Mouse (Mus musculus) kidney, adult 2 months (tissue): ENCODE measurements around the gene Olfr1163. TPM values are rescaled to one million over a fixed set of nuclear protein-coding genes. Genes with fewer than 3 reads are reported as not detected.
"Not testable (repeated sequence)": the region's sequence is repeated elsewhere in the genome, so short reads cannot be mapped to it uniquely, and the experiment has no call there.

Experiments
- DNase-seq: peaks from one replicate; pipeline ENCODE4 v3.0.0; 2021
- H3K27ac ChIP-seq: fragments of 200-500 bp; 2 replicates; pipeline ENCODE4 v1.5.1; 2012; ENCODE audit warnings: low read depth, low read length, control low read depth, inconsistent platforms; ENCODE audit not compliant: insufficient read depth
- H3K27me3 ChIP-seq: fragments of 200-500 bp; replicated peaks from 2 replicates; pipeline ENCODE4 v1.6.1; 2012; ENCODE audit warnings: mild to moderate bottlenecking, moderate library complexity, low read length, inconsistent platforms; ENCODE audit not compliant: control insufficient read depth, insufficient read depth
- H3K36me3 ChIP-seq: fragments of 200-500 bp; 2 replicates; pipeline ENCODE4 v1.6.1; 2012; ENCODE audit warnings: mild to moderate bottlenecking, moderate library complexity, low read length, inconsistent platforms; ENCODE audit not compliant: control insufficient read depth, insufficient read depth
- H3K4me1 ChIP-seq: fragments of 200-500 bp; 2 replicates; pipeline ENCODE4 v1.6.1; 2011; ENCODE audit warnings: low read length; ENCODE audit not compliant: control insufficient read depth, insufficient read depth
- H3K4me3 ChIP-seq: fragments of 200-500 bp; 2 replicates; pipeline ENCODE4 v1.5.1; 2011; ENCODE audit warnings: mild to moderate bottlenecking, low read depth, low read length, control low read depth; ENCODE audit not compliant: insufficient read depth
- CTCF ChIP-seq: fragments of 200-500 bp; conservative IDR thresholded peaks from 2 replicates; pipeline ENCODE4 v1.5.1; 2011; ENCODE audit warnings: low read depth, mild to moderate bottlenecking, control low read depth, low read length, moderate library complexity, mixed read lengths; ENCODE audit not compliant: insufficient read depth, insufficient read length
- POLR2A ChIP-seq: fragments of 200-500 bp; IDR thresholded peaks from one replicate; pipeline ENCODE4 v1.6.1; 2011; ENCODE audit warnings: low read depth, low read length, control low read depth
- WGBS: fragments of 180-500 bp; shearing (Covaris S2); methylation state at CpG from one replicate; pipeline ENCODE4 v1.1.7; 2018; 5-methylcytosine and 5-hydroxymethylcytosine counted together
- polyA plus RNA-seq: library from polyadenylated mRNA; depleted of rRNA; stranded (reverse); fragments of >200 nt; gene quantifications from 2 replicates; pipeline ENCODE4 v1.2.3, GENCODE M21; 2012; rRNA removed

Gene Olfr1163
- polyA plus RNA-seq: not detected in 2 replicates

- no peak within 1 kb of the TSS for H3K27ac ChIP-seq
- H3K4me1 ChIP-seq: no peaks in the 10 kb centered on the region
- no peak within 1 kb of the TSS for H3K4me3 ChIP-seq
- TF ChIP-seq POLR2A (no peak), CTCF (no peak)
- DNase-seq: no peak
- no peaks in the 10 kb centered on the region for H3K36me3 ChIP-seq
- no peaks in the 10 kb centered on the region for H3K27me3 ChIP-seq
Measured at GRCm38 (mm10) chr2:88071730-88072129, at the start of gene Olfr1163. TSS of gene Olfr1163 (minus strand) at chr2:88071830.

- Histone ChIP-seq H3K27me3 (no peaks in the 10 kb centered on the region), H3K4me3 (no peak within 1 kb of the TSS), H3K36me3 (no peaks in the 10 kb centered on the region), H3K27ac (no peak within 1 kb of the TSS), H3K4me1 (no peaks in the 10 kb centered on the region)
- no peak for DNase-seq
- TF ChIP-seq POLR2A (no peak), CTCF (no peak)
- WGBS: 68% methylated on average over 4 of the region's 4 CpGs
Measured at GRCm38 (mm10) chr2:88093866-88094265, 22.2 kb upstream of the Olfr1163 start, which contains the start of gene Olfr1164. TSS of gene Olfr1164 (minus strand) at chr2:88093966.

GRCm38 (mm10) chr2:88063587-88063986, 8.0 kb downstream of the Olfr1163 start:
- no peaks in the 10 kb centered on the region for H3K36me3 ChIP-seq
- H3K27me3 ChIP-seq: no peaks in the 10 kb centered on the region
- no peak overlapping the region for H3K4me3 ChIP-seq
- H3K4me1 ChIP-seq: no peaks in the 10 kb centered on the region
- TF ChIP-seq POLR2A (no peak), CTCF (no peak)
- WGBS: 95% methylated on average over 2 of the region's 2 CpGs
- no peak for DNase-seq
- H3K27ac ChIP-seq: no peak overlapping the region

GRCm38 (mm10) chr2:88051029-88051428, 20.6 kb downstream of the Olfr1163 start, which contains the start of gene Olfr1162:
TSS of gene Olfr1162 (minus strand) at chr2:88051129.
- no peaks in the 10 kb centered on the region for H3K36me3 ChIP-seq
- H3K27me3 ChIP-seq: no peaks in the 10 kb centered on the region
- TF ChIP-seq CTCF (no peak), POLR2A (no peak)
- WGBS: 83% methylated on average over 1 of the region's 1 CpGs
- DNase-seq: no peak
- no peak within 1 kb of the TSS for H3K4me3 ChIP-seq
- H3K27ac ChIP-seq: no peak within 1 kb of the TSS
- H3K4me1 ChIP-seq: no peaks in the 10 kb centered on the region

GRCm38 (mm10) chr2:88037599-88037998, 34.0 kb downstream of the Olfr1163 start, which contains the start of gene Olfr73:
TSS of gene Olfr73 (minus strand) at chr2:88037699.
- H3K27ac ChIP-seq: no peak within 1 kb of the TSS
- TF ChIP-seq POLR2A (no peak), CTCF (no peak)
- H3K36me3 ChIP-seq: no peaks in the 10 kb centered on the region
- H3K4me1 ChIP-seq: no peaks in the 10 kb centered on the region
- no peak for DNase-seq
- H3K4me3 ChIP-seq: no peak within 1 kb of the TSS
- no peaks in the 10 kb centered on the region for H3K27me3 ChIP-seq

GRCm38 (mm10) chr2:88022474-88022873, 49.2 kb downstream of the Olfr1163 start, which contains the start of gene Olfr1161:
TSS of gene Olfr1161 (plus strand) at chr2:88022774.
- not testable (repeated sequence) for H3K36me3 ChIP-seq, H3K27ac ChIP-seq, H3K27me3 ChIP-seq, H3K4me3 ChIP-seq, DNase-seq, H3K4me1 ChIP-seq
- 67% methylated on average over 1 of the region's 1 CpGs for WGBS

Other genes starting within 250 kb of the Olfr1163 start
- not detected in 2 replicates for gene Olfr1148, start 241.3 kb downstream of the Olfr1163 start, polyA plus RNA-seq
- gene Olfr1150-ps1, start 227.8 kb downstream of the Olfr1163 start, polyA plus RNA-seq: not detected in 2 replicates
- gene Olfr1151, start 216.0 kb downstream of the Olfr1163 start, polyA plus RNA-seq: not detected in 2 replicates
- not detected in 2 replicates for gene Olfr1152, start 205.3 kb downstream of the Olfr1163 start, polyA plus RNA-seq
- not detected in 2 replicates for gene Olfr1153, start 176.9 kb downstream of the Olfr1163 start, polyA plus RNA-seq
- not detected in 2 replicates for gene Olfr1154, start 166.7 kb downstream of the Olfr1163 start, polyA plus RNA-seq
- not detected in 2 replicates for gene Olfr1155, start 126.7 kb downstream of the Olfr1163 start, polyA plus RNA-seq
- gene Olfr1156, start 118.7 kb downstream of the Olfr1163 start, polyA plus RNA-seq: not detected in 2 replicates
- gene Olfr1157, start 103.5 kb downstream of the Olfr1163 start, polyA plus RNA-seq: not detected in 2 replicates
- gene Olfr74, start 97.2 kb downstream of the Olfr1163 start, polyA plus RNA-seq: not detected in 2 replicates
- not detected in 2 replicates for gene Olfr1158, start 81.7 kb downstream of the Olfr1163 start, polyA plus RNA-seq
- gene Olfr1160, start 63.6 kb downstream of the Olfr1163 start, polyA plus RNA-seq: not detected in 2 replicates
- gene Olfr1161, start 49.1 kb downstream of the Olfr1163 start, polyA plus RNA-seq: not detected in 2 replicates
- not detected in 2 replicates for gene Olfr73, start 34.1 kb downstream of the Olfr1163 start, polyA plus RNA-seq
- gene Olfr1162, start 20.7 kb downstream of the Olfr1163 start, polyA plus RNA-seq: not detected in 2 replicates
- gene Olfr1164, start 22.1 kb upstream of the Olfr1163 start, polyA plus RNA-seq: not detected in 2 replicates
- not detected in 2 replicates for gene Olfr1166, start 56.4 kb upstream of the Olfr1163 start, polyA plus RNA-seq
- not detected in 2 replicates for gene Olfr1167, start 83.4 kb upstream of the Olfr1163 start, polyA plus RNA-seq
- gene Olfr1168, start 110.0 kb upstream of the Olfr1163 start, polyA plus RNA-seq: not detected in 2 replicates
- not detected in 2 replicates for gene Olfr1170, start 156.5 kb upstream of the Olfr1163 start, polyA plus RNA-seq
- not detected in 2 replicates for gene Olfr1173, start 208.0 kb upstream of the Olfr1163 start, polyA plus RNA-seq
- gene Olfr1174-ps, start 243.3 kb upstream of the Olfr1163 start, polyA plus RNA-seq: not detected in 2 replicates